Mouse (Mus musculus) thymus, adult 2 months (tissue): ENCODE measurements at regions not wholly inside any gene's neighbourhood (a gene's known extent, or its start where the extent isn't known, plus 50 kb on each side); places are given as distances from the start of the nearest gene placed in this dataset.

Experiments used
- CTCF ChIP-seq: fragments of 200-500 bp; IDR thresholded peaks from 2 replicates; pipeline ENCODE4 v1.5.1; 2012; ENCODE audit warnings: mild to moderate bottlenecking, control low read depth, low read length, moderate library complexity, borderline replicate concordance; ENCODE audit not compliant: control insufficient read depth, poor library complexity, insufficient read depth; ENCODE audit errors: extremely low read depth
- POLR2A ChIP-seq: fragments of 200-500 bp; IDR thresholded peaks from 2 replicates; pipeline ENCODE4 v1.6.1; 2012; ENCODE audit warnings: mild to moderate bottlenecking, low read length, control low read depth, moderate library complexity; ENCODE audit not compliant: control insufficient read depth, poor library complexity, insufficient read depth; ENCODE audit errors: extremely low read depth

GRCm38 (mm10) chr13:31465711-31466110 lies 90.2 kb upstream of the Foxq1 start:
- TF ChIP-seq CTCF (no peak), POLR2A (no peak)
